Mouse (Mus musculus) heart, embryonic 10.5 days (tissue): ENCODE data around the gene Trim62. TPM values are rescaled to one million over a fixed set of nuclear protein-coding genes. Genes with fewer than 3 reads are reported as not detected.
A peak's percentile ranks its signal among the peaks of the same experiment; 100 is the strongest.

Experiments
- DNase-seq: peaks from one replicate; pipeline ENCODE4 v3.0.0-alpha.2; 2017; ENCODE audit warnings: low spot score
- H3K27ac ChIP-seq: fragments of 300-500 bp; sonication (generic); 2 replicates; pipeline ENCODE4 v1.5.1; 2016; ENCODE audit warnings: mild to moderate bottlenecking
- H3K27me3 ChIP-seq: fragments of 300-500 bp; sonication (generic); 2 replicates; pipeline ENCODE4 v1.6.1; 2016; ENCODE audit warnings: mild to moderate bottlenecking; ENCODE audit not compliant: poor library complexity, insufficient read depth, severe bottlenecking
- H3K36me3 ChIP-seq: fragments of 300-500 bp; sonication (generic); 2 replicates; pipeline ENCODE4 v1.6.1; 2016; ENCODE audit warnings: mild to moderate bottlenecking, moderate library complexity
- H3K4me1 ChIP-seq: fragments of 300-500 bp; sonication (generic); 2 replicates; pipeline ENCODE4 v1.6.1; 2016; ENCODE audit warnings: mild to moderate bottlenecking
- H3K4me3 ChIP-seq: fragments of 300-500 bp; sonication (generic); 2 replicates; pipeline ENCODE4 v1.5.1; 2016; ENCODE audit warnings: mild to moderate bottlenecking, moderate library complexity
- H3K9me3 ChIP-seq: fragments of 300-500 bp; sonication (generic); 2 replicates; pipeline ENCODE4 v1.6.1; 2016; ENCODE audit warnings: mild to moderate bottlenecking, moderate library complexity
- WGBS: fragments of 180-500 bp; shearing (Covaris S2); methylation state at CpG from one replicate; pipeline ENCODE4 v1.1.7; 2016; 5-methylcytosine and 5-hydroxymethylcytosine counted together
- polyA plus RNA-seq: library from polyadenylated mRNA; unstranded; fragments of >200 nt; fragmentation: Nextera tagmentation; extraction: Ambion mirVana; gene quantifications from 2 replicates; pipeline ENCODE4 v1.2.1, GENCODE M21; 2016

Trim62 gene
- polyA plus RNA-seq, 1 experiment from 2014 or later = 6.5 TPM

GRCm38 (mm10) chr4:128919106-128919505 lies 35.7 kb downstream of the Trim62 start:
- Histone ChIP-seq H3K4me1 (peaks cover 11% of the 10 kb centered on the region; the same call in 1 of the 2 replicates), H3K27ac (no peak overlapping the region), H3K9me3 (no peaks in the 10 kb centered on the region), H3K36me3 (no peaks in the 10 kb centered on the region), H3K27me3 (peaks cover 15% of the 10 kb centered on the region; the same call in 1 of the 2 replicates), H3K4me3 (no peak overlapping the region)
- WGBS = 16% methylated on average over 10 of the region's 10 CpGs
- no peak for DNase-seq

GRCm38 (mm10) chr4:128923603-128924002 lies 40.2 kb downstream of the Trim62 start:
- Histone ChIP-seq H3K27ac (no peak overlapping the region), H3K4me3 (no peak overlapping the region), H3K27me3 (peaks cover 24% of the 10 kb centered on the region; the same call in 1 of the 2 replicates), H3K36me3 (no peaks in the 10 kb centered on the region), H3K9me3 (no peaks in the 10 kb centered on the region), H3K4me1 (peaks cover 11% of the 10 kb centered on the region; the same call in 1 of the 2 replicates)
- no peak for DNase-seq
- WGBS = 83% methylated on average over 3 of the region's 3 CpGs

- Histone ChIP-seq H3K4me1 (peaks cover 7% of the 10 kb centered on the region; the same call in 1 of the 2 replicates), H3K27ac (peak overlapping the region; percentile 83), H3K9me3 (no peaks in the 10 kb centered on the region), H3K27me3 (peaks cover 24% of the 10 kb centered on the region; the same call in 1 of the 2 replicates), H3K4me3 (peak overlapping the region; percentile 57), H3K36me3 (no peaks in the 10 kb centered on the region)
- DNase-seq = peak; percentile 92
- 14% methylated on average over 36 of the region's 36 CpGs for WGBS
Measured at GRCm38 (mm10) chr4:128924841-128925606, 41.6 kb downstream of the Trim62 start.

DNA sequence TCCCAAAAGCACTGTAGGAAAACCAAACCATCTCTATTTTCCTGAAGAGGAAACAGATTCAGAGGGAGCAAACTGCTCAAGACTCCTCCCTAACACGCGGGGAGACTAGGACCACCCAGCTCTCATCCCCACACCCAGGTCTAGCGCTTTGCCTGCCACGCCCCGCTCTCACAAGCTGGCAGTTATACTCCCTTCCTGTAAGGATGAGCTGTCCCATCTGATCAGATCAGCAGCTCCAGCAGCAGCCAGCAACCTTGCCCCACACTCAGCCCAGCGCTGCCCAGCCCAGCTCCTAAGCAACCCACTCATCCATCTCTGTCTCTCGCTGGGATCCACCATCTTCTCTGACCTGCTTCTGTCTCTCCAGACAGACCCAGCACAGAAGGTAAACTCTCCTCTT lies 49.4 kb downstream of the Trim62 start:
- no peaks in the 10 kb centered on the region for H3K36me3 ChIP-seq
- H3K4me3 ChIP-seq = no peak overlapping the region
- DNase-seq = no peak
- H3K4me1 ChIP-seq = peaks cover 2% of the 10 kb centered on the region; the same call in 1 of the 2 replicates
- no peak overlapping the region for H3K27ac ChIP-seq
- no peaks in the 10 kb centered on the region for H3K9me3 ChIP-seq
- 69% methylated on average over 7 of the region's 7 CpGs for WGBS
- peaks cover 22% of the 10 kb centered on the region; the same call in 1 of the 2 replicates for H3K27me3 ChIP-seq

DNA sequence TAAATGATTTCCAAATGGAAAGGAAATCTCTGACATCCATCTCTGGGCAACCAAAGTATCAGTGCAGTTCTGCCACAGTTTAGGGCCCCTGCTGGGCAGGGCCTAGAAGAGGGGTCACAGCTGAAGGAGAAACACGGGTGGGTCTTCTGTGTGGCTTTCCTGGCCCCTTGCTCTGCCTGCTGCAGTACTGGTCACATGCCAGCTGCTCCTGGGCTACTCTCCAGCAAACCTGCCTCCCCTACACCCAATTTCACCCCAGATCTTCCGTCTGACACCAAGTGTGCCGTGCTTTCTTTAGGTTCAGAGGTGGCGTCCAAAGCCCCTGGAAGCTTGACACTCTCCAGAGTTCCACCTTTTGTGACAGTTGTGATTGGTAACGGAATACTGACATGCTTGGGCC lies 52.2 kb downstream of the Trim62 start:
- H3K36me3 ChIP-seq = no peaks in the 10 kb centered on the region
- no peak for DNase-seq
- no peak overlapping the region for H3K27ac ChIP-seq
- WGBS = 58% methylated on average over 5 of the region's 5 CpGs
- peaks cover 22% of the 10 kb centered on the region; the same call in 1 of the 2 replicates for H3K27me3 ChIP-seq
- H3K4me3 ChIP-seq = no peak overlapping the region
- H3K4me1 ChIP-seq = peaks cover 2% of the 10 kb centered on the region; the same call in 1 of the 2 replicates
- H3K9me3 ChIP-seq = no peaks in the 10 kb centered on the region

DNA sequence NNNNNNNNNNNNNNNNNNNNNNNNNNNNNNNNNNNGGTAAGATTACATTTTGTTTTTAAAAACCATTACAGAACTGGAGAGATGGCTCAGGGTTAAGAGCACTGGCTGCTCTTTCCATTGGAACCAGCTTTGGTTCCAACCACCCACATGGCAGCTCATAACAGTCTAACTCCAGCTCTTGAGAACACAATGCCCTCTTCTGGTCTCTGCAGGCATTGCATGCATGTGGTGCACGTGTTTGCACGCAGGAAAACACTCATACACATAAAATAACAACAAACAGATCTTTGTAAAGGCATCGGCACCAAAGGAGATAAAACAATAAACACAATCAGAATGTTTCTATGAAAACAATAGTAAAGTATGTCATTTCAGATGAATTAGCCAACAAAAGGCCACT lies 59.0 kb downstream of the Trim62 start:
- Histone ChIP-seq H3K4me3 (no peak overlapping the region), H3K9me3 (no peaks in the 10 kb centered on the region), H3K27me3 (peaks cover 4% of the 10 kb centered on the region; the same call in 1 of the 2 replicates), H3K4me1 (peaks cover 2% of the 10 kb centered on the region; the same call in 1 of the 2 replicates), H3K27ac (no peak overlapping the region), H3K36me3 (no peaks in the 10 kb centered on the region)
- 52% methylated on average over 3 of the region's 3 CpGs for WGBS
- DNase-seq = no peak

- Histone ChIP-seq H3K4me3 (no peak overlapping the region), H3K27ac (no peak overlapping the region), H3K4me1 (peaks cover 7% of the 10 kb centered on the region), H3K36me3 (no peaks in the 10 kb centered on the region), H3K27me3 (peaks cover 28% of the 10 kb centered on the region), H3K9me3 (no peaks in the 10 kb centered on the region)
- 78% methylated on average over 9 of the region's 9 CpGs for WGBS
- DNase-seq = no peak
Measured at GRCm38 (mm10) chr4:128946736-128947135, 63.4 kb downstream of the Trim62 start.

- peaks cover 35% of the 10 kb centered on the region for H3K27me3 ChIP-seq
- no peak overlapping the region for H3K27ac ChIP-seq
- DNase-seq = no peak
- H3K9me3 ChIP-seq = no peaks in the 10 kb centered on the region
- WGBS = 13% methylated on average over 18 of the region's 18 CpGs
- H3K4me1 ChIP-seq = peaks cover 7% of the 10 kb centered on the region
- peak overlapping the region; percentile 13 for H3K4me3 ChIP-seq
- no peaks in the 10 kb centered on the region for H3K36me3 ChIP-seq
Measured at GRCm38 (mm10) chr4:128947326-128947933, 64.0 kb downstream of the Trim62 start.

DNA sequence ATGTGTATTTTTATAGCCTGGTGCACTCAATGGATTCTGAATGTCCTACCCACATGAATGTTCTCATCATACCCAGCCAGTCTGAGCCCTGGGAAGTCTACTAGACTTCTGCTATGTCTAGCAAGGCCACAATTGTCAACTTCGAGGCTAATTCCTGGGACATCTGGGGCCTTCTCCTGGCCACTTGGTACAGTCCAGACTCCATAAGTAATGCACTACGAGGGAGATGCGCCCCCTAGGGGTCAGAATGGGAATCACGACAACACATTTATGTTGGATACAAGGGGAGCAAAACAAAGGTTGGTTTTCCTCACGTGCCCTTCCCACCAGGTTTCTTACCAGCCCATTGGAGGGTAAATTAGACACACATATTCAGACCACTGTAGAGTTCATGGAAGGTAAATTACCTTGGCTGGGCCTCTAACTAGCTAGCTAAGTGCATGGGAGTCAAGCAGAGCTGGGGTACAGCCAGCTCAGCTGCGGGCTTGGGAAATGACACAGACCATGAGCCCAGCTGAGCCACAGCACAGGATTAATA lies 64.8 kb downstream of the Trim62 start:
- H3K36me3 ChIP-seq = no peaks in the 10 kb centered on the region
- H3K4me1 ChIP-seq = peaks cover 7% of the 10 kb centered on the region
- WGBS = 30% methylated on average over 6 of the region's 6 CpGs
- H3K27me3 ChIP-seq = peaks cover 40% of the 10 kb centered on the region
- H3K27ac ChIP-seq = no peak overlapping the region
- no peak overlapping the region for H3K4me3 ChIP-seq
- DNase-seq = no peak
- H3K9me3 ChIP-seq = no peaks in the 10 kb centered on the region

GRCm38 (mm10) chr4:128949470-128950005 lies 66.2 kb downstream of the Trim62 start:
- no peak for DNase-seq
- Histone ChIP-seq H3K36me3 (no peaks in the 10 kb centered on the region), H3K27ac (no peak overlapping the region), H3K4me3 (no peak overlapping the region), H3K9me3 (no peaks in the 10 kb centered on the region), H3K27me3 (peaks cover 45% of the 10 kb centered on the region), H3K4me1 (peaks cover 7% of the 10 kb centered on the region)
- WGBS = 34% methylated on average over 15 of the region's 15 CpGs

DNA sequence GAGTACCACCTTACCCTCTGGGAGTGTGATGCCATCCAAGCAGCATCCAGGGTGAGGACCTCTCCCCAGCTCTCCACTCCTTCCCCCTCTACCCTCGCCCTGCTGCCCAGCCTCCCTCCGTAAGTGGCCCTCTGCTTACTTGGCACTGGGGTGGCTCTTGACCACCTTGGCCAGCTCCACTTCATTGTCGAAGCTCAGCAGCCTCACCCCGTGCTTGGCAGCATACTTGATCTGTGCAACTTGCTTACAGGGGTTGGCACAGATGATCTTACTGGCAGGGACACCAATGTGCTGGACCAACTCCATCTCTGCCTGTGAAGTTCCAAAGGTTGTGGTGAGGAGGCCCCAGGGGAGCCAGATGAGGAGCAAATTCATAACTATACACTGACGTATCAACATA lies 67.1 kb downstream of the Trim62 start:
- no peak overlapping the region for H3K27ac ChIP-seq
- H3K27me3 ChIP-seq = peaks cover 50% of the 10 kb centered on the region
- no peak for DNase-seq
- H3K9me3 ChIP-seq = no peaks in the 10 kb centered on the region
- no peaks in the 10 kb centered on the region for H3K36me3 ChIP-seq
- 87% methylated on average over 5 of the region's 5 CpGs for WGBS
- peaks cover 7% of the 10 kb centered on the region for H3K4me1 ChIP-seq
- no peak overlapping the region for H3K4me3 ChIP-seq

DNA sequence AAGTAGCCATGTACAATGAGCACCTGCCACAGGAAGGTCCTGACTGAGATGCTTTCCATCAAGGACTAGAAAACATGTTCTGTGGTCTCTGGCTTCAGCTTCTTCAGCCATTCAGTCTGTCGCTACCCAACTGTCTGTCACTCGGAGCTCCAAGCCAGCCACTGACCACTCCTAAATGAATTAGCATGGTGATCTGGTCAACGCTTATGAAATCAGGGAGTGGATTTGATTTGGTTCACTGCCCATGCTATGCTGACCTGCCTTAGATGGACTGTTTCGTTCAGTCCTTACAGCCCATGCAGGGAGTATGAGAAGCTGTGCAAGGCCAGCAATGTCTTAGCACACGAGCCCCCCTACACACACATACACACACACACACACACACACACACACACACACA lies 70.5 kb downstream of the Trim62 start:
- WGBS = 83% methylated on average over 5 of the region's 5 CpGs
- Histone ChIP-seq H3K27ac (no peak overlapping the region), H3K4me3 (no peak overlapping the region), H3K4me1 (peaks cover 3% of the 10 kb centered on the region; the same call in 1 of the 2 replicates), H3K27me3 (peaks cover 60% of the 10 kb centered on the region), H3K9me3 (no peaks in the 10 kb centered on the region), H3K36me3 (no peaks in the 10 kb centered on the region)
- no peak for DNase-seq
